In the genomic region with DNA sequence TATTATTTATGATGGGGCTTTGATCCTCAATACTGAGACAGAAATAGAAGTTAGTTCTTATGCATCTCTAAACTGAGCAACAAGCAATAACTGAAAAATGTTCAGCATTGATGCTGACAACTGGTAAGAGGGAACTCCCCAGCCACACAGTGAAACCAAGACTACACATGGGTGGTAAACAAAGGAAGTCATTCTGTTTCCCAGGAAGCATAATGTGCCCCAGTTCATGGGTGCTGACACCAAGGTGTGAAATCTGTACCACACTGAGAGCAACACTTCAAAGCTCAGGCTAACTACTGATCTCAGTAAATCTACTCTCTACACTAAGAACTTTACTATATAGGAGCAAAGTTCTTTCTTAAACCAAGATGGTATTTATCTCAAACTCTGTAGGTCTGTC, we compare ENCODE assay signal across 17 mouse cellular contexts.
"Had no signal": no experiment of that assay in that cellular context is flagged by ENCODE, and none has a peak within 500 bp of the region (broad histone marks: within the 10 kb centered on the region; RNA-seq: fewer than 3 reads in every experiment).

No protein-coding gene starts in this region.

- H3K36me3 ChIP-seq: liver, embryonic 15.5 days; neural tube, embryonic 12.5 days; stomach, embryonic 15.5 days had no signal

- H3K4me1 ChIP-seq: liver, embryonic 15.5 days; megakaryocyte, embryonic 14.5 days; neural tube, embryonic 12.5 days; stomach, embryonic 15.5 days had no signal

- H3K4me3 ChIP-seq: liver, embryonic 15.5 days; megakaryocyte, embryonic 14.5 days; neural tube, embryonic 12.5 days; stomach, embryonic 15.5 days had no signal

- H3K27me3 ChIP-seq: liver, embryonic 15.5 days; megakaryocyte, embryonic 14.5 days; neural tube, embryonic 12.5 days; stomach, embryonic 15.5 days had no signal

- H3K9ac ChIP-seq: liver, embryonic 15.5 days; neural tube, embryonic 12.5 days; stomach, embryonic 15.5 days had no signal

- H3K27ac ChIP-seq: kidney, postnatal 0 days; liver, embryonic 15.5 days; neural tube, embryonic 12.5 days; stomach, embryonic 15.5 days had no signal

- DNase-seq: kidney, adult 9 months; kidney, postnatal 36 days; left cerebral cortex, postnatal 4 days; lung, adult 2 months; lung, postnatal 36 days; right cerebral cortex, postnatal 14 days; thymus, adult 2 months; thymus, postnatal 36 days had no signal

- H3K4me2 ChIP-seq: liver, embryonic 11.5 days; liver, embryonic 15.5 days; midbrain, embryonic 11.5 days; neural tube, embryonic 12.5 days; stomach, embryonic 15.5 days had no signal

- ATAC-seq: intestine, embryonic 16.5 days; lung, postnatal 0 days had no signal

- H3K9me3 ChIP-seq: liver, embryonic 15.5 days; megakaryocyte, embryonic 14.5 days; neural tube, embryonic 12.5 days; stomach, embryonic 15.5 days had no signal
